Mouse (Mus musculus): ENCODE data around the gene Stxbp6.
"Not testable (repeated sequence)": the region's sequence is repeated elsewhere in the genome, so short reads cannot be mapped to it uniquely, and the experiment has no call there.

Stxbp6 gene

DNA sequence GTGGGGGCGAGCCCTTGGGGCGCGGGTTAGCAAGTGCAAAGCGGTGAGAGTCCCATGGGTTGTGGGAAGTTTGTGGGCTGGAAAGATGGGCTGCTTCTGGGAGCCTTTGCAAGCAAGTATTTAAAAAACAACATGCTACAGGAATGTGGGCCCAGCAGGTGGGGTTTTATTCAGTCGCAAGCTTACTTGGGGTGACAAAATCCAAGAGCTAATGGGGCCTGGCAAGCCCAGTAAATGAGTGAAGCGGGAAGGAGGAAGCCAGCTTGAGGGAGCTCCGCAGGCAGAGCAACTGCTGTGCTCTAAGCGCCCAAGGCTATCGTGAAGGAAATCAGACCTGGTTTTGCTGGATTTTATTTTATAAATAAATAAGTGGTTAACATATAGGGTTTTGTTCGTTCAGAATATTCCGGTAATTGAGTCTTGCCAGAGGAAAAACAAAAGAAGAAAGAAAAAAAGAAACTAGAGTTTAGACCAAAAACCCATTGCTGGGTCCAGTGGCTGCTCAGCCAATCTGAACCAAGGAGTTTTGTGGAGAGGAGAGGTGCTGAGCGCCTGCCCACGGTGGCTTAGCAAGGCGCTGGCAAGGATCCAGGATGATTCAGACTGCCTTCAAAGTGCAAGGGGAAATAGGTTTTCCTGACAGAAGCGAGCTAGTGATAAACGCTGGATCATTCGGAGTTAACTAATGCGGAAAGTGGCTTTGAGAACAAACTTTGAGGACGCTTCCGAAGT, at the start of gene Stxbp6:
Stxbp6 (minus strand) TSS at position 99 of the 732 bp plus-strand sequence.
- in situ Hi-C loops (cut with MboI, MseI), result no loop called here

DNA sequence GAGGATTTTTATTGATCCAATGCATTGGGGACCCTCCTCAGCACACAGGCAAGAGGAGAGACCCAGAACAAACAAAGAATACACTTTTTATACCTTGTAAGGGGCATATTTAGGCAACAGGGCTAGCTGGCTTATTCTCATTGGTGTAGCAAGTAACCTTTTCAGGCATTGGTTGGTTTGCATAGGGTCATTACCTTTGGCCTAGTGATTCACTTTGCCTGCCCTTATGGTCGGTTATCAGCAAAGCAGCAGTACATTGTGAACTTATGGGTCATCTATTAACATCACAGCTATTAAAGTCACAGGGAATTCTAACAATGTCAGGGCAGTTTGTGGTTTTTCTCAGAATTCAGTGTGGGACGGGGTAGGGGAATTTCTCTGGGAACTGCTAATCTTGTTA, 28.4 kb upstream of the Stxbp6 start:
- in situ Hi-C loops (cut with MboI, MseI), result not testable (repeated sequence)

- in situ Hi-C loops (cut with MboI, MseI), result no loop called here
These were observed 19.2 kb upstream of the Stxbp6 start for GRCm38 (mm10) chr12:45093732-45094131.

GRCm38 (mm10) chr12:45092444-45092843, 17.9 kb upstream of the Stxbp6 start:
- in situ Hi-C loops (cut with MboI, MseI), result no loop called here

GRCm38 (mm10) chr12:45083145-45083475, 8.6 kb upstream of the Stxbp6 start:
- in situ Hi-C loops (cut with MboI, MseI), result no loop called here

GRCm38 (mm10) chr12:45082379-45083144, 8.1 kb upstream of the Stxbp6 start:
- in situ Hi-C loops (cut with MboI, MseI), result no loop called here

GRCm38 (mm10) chr12:45081617-45082016, 7.1 kb upstream of the Stxbp6 start:
- in situ Hi-C loops (cut with MboI, MseI), result no loop called here

DNA sequence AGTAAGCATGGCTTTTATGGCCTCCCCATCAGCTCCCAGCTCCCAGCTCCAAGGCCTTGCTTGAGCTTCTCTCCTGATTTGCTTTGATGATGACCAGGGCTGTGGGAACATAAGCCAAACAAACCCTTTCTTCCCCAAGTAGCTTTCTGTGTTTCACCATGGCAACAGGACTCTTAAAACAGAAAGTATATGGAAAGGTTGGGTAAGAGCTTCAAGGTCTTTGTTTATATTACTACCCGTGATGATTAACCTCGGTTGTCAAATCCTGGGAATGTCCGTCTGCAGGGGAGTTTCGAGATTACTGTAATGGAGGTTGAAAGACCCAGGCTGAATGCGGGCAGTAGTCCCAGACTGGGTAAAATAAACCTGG, 6.2 kb upstream of the Stxbp6 start:
- in situ Hi-C loops (cut with MboI, MseI), result no loop called here

DNA sequence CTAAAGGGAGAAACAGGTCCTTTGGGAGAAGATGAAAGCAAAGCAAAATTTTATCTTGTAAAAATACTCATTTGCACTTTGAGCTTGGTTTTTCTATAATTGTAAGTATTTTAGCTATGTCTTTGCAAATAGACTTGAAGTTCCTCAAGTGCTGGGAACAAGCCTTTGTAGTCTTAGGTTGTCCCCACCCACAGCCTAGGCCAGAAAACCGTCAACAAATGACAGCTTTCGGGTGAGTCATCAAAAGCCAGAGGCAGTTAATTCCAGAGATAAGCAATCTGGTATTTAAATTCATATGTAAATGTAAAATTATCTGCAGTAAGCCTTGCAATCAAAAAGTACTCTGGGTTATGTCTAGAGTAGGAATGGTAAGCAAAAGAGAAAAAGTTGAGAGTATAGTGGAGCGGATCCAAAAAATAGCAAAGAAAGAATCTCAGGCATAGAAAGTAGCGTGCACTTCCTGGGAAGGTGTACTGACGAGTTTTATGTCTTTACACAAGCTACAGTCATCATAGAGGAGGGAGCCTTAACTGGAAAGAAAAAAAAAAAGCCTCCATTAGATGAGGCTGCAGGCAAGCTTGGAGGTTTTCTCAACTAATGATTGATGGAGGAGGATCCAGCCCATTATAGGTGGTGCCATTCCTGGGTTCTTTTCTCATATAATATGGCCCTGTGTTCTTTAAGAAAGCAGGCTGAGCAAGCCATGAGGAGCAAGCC, 5.7 kb upstream of the Stxbp6 start:
- in situ Hi-C loops (cut with MboI, MseI), result no loop called here

GRCm38 (mm10) chr12:45075631-45076030, 1.1 kb upstream of the Stxbp6 start:
- in situ Hi-C loops (cut with MboI, MseI), result no loop called here

DNA sequence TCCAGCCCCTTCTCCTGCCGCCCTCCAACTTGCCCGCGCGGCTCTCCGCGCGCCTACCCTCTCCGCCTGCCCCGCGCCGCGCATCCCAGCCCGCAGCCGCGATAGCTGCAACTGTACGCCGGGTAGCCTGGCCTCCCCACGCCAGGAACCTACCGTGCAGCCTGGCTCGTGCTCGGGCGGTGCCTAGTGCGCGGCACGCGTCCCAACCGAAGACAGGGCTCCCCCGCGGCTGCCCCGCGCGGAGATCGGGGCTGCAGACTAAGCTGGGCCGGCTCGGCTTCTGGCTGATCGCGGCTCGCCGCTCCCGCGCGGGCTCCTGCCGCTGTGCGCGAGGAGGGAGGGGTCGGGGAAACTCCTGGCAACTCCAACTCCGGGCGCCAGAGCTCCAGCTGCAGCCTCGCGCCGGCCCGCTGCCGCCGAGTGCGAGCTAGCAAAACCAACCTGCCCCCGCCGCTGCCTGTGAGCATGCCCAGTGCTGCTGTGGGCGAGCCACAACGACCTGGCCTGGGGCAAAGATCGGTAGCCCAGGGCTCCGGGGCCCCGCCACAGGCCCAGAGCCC, 387 bp downstream of the Stxbp6 start:
- in situ Hi-C loops (cut with MboI, MseI), result no loop called here

DNA sequence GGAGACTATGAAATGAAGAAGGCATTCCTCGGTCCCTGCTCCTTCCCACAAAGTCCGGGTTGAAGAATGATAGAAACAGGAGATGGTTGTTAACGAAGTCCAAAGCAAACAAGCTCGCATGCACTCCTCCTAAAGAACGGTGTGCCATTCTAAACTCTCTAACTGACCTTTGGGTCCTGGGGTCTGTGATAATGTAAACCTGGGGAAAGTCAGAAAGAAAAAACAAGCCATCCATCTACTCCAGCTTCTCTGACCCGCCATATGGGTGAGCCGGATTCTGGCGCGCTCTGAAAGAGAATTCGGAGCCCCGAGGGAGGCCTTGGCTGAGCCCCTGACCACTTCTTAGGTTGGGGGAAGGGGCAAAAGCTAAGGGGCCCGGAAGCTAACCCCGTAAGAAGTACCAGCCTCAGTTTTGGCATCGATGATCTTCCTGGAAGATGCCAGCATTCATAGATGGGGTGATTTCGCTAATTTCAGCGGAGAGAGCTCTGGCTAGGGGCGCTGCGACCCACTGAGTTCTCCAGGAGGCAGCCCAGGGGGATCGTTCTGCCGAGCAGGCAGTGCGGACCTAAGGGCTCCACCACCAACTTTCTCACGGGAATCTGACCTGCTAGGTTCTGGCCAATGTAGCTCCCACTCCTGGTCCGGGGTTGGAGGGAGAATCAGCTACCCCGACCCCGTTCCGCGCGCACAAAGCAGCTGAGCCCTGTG, 1.0 kb downstream of the Stxbp6 start:
- in situ Hi-C loops (cut with MboI, MseI), result no loop called here

- in situ Hi-C loops (cut with MboI, MseI), result no loop called here
These were observed 2.3 kb downstream of the Stxbp6 start for GRCm38 (mm10) chr12:45072185-45072584.

DNA sequence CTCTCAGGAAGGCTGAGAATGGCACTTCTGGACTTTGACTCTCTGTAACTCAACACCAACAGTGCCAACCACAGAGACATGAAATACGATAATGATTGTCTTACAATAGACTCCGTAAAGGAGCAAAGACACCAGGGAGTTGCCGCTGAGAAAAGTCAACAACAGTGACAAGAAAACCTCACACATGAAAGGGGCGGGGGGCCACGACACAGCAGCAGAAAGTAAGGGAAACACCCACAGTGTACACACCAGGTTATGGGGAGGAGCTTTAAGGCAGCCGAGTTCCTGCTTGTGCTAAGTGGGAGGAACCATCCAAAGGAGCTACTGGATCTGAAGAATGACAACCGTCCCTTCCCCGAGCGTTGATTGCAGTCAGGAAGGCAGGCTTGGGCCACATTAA, 4.3 kb downstream of the Stxbp6 start:
- in situ Hi-C loops (cut with MboI, MseI), result no loop called here

DNA sequence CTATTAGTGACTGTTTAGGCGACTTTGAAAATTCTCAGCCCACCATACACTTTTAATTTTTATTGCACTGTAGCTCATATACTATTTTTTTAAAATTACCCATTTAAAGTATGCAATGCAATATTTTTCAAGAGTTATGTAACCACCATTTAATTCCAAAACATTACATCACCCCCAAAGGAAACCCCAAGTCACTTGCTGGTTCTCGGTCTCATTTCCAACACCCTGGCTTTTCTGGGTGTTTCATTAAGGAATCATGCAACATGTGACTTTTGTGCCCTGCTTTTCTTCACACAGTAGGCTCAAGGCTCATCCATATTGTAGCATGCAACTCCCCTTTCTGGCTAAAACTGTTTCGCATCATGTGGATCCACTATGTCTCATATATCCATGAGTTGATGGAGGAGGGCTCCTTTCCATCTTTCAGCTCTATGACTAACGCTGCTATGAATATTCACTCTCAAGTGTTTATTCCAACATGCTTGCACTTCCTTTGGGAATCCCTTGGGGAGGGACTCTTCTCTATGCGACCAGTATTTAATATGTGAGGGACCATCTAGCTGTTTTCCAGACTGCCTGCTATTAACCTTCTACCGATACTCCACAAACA, 6.3 kb downstream of the Stxbp6 start:
- in situ Hi-C loops (cut with MboI, MseI), result loop anchor here in 1 of 2 experiments (10.0 kb wide), 1 partner anchor 773 kb away; no protein-coding TSS in a partner anchor

DNA sequence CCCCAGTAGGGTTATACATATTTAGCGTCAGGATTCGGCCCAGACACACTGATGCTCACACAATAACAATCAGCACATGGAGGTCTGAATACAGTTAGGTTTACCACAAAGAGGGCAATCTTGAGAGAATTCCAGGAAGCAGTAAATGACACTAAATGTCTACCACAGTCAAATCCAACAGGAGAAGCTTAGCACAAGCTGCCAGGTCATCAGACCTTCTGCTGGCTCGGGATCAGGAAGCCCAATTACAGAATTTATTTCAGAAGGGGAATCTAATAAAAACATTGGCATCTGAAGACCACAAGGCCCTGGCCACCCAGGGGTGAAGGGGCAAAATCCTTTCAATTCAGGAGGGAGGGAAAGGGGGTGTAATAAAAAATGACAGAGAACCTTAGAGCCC, 6.8 kb downstream of the Stxbp6 start:
- in situ Hi-C loops (cut with MboI, MseI), result loop anchor here in 1 of 2 experiments (10.0 kb wide), 1 partner anchor 773 kb away; no protein-coding TSS in a partner anchor

DNA sequence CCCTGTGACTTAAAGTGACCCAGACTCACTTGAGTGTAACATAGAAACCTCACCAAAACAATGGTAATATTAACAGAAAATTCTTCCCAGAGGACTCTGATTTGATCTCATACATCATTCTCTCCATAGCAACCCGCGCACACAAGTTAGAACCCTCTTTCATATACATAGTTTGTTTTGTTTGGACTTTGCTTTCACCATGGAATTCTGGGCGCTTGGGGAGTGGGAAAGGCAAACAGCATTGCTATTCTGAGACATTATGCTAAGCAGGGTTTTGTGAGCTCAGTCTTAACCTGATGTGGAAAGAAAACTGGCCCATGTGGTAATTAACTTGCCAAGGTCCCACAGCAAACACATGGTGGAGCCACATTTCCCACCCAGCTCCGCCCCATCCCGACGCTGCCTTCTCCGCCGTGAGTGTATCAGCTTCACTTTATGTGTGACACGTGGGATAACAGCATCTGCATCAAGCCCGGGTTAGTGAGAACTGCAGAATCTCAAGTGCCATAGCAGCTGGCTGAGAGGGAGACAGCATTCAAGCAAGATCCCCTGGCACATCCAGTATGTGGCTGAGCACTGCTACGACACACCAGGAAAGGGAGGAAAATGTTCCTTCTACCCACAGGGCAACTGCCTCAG, 7.3 kb downstream of the Stxbp6 start:
- in situ Hi-C loops (cut with MboI, MseI), result loop anchor here in 1 of 2 experiments (10.0 kb wide), 1 partner anchor 772 kb away; no protein-coding TSS in a partner anchor

DNA sequence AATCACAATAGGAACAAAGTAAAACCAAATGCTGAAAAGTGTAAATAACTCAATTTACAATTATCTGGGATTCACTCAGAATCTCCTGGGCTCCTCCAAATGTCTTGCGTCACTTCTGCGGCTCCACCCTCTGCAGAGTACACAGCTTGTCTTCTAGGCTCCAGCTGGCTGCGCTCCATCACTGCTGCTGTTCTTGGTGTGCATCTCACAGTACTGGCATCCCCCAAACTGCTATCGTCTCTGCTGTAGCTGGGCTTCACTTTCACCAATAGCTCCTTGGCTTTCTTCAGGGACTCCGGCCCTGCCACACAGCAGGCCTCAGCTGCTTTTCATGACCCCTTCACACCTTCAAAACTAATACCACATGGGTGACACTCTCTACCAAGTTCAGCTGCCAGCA, 10.9 kb downstream of the Stxbp6 start:
- in situ Hi-C loops (cut with MboI, MseI), result loop anchor here in 1 of 2 experiments (10.0 kb wide), 1 partner anchor 769 kb away; no protein-coding TSS in a partner anchor

- in situ Hi-C loops (cut with MboI, MseI), result loop anchor here in 1 of 2 experiments (10.0 kb wide), 1 partner anchor 767 kb away; no protein-coding TSS in a partner anchor
These were observed 13.2 kb downstream of the Stxbp6 start for GRCm38 (mm10) chr12:45061336-45061735.

DNA sequence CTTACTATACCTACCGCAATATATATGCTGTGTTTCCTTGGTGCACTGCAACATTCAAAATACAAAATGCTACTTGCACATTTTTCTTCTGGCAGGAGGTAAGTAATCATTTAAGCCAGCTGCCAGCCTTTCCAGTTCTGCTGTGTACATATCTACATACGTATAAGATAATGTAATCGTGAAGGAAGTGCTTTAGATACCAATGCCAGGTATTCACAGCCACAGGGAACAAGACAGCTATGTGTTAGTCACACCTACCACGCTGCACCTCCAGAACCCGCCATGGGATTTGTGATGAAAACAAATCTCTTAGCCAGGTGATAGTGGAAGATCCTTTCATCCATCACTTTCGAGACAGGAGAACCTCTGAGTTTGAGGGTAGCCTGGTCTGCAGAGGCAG, 13.7 kb downstream of the Stxbp6 start:
- in situ Hi-C loops (cut with MboI, MseI), result loop anchor here in 1 of 2 experiments (10.0 kb wide), 1 partner anchor 766 kb away; no protein-coding TSS in a partner anchor
